Mouse (Mus musculus): ENCODE data around the gene Zfp691. TPM values are rescaled to one million over a fixed set of nuclear protein-coding genes. Genes with fewer than 3 reads are reported as not detected.

Gene Zfp691
- total RNA-seq (2015; ENCODE audit: low replicate concordance) (2.2 and 4.6 TPM in 2 replicates), total RNA-seq (2017; ENCODE audit: low replicate concordance) (2.2 and 8.5 TPM in 2 replicates)

GRCm38 (mm10) chr4:119173851-119174453, at the start of gene Zfp691:
Zfp691 (minus strand) TSS chr4:119174195.
- ATAC-seq (replicated peaks; ENCODE audit: low FRiP score, poor library complexity, severe bottlenecking) = peak; percentile 94

GRCm38 (mm10) chr4:119223696-119224095, 49.7 kb upstream of the Zfp691 start:
- peak; percentile 81 for ATAC-seq (replicated peaks; ENCODE audit: low FRiP score, poor library complexity, severe bottlenecking)

- ATAC-seq (replicated peaks; ENCODE audit: low FRiP score, poor library complexity, severe bottlenecking) = no peak
These were observed 44.2 kb upstream of the Zfp691 start, which contains the start of gene Tmem269 for GRCm38 (mm10) chr4:119218169-119218568. Tmem269 (minus strand) TSS chr4:119218217.

- no peak for ATAC-seq (replicated peaks; ENCODE audit: low FRiP score, poor library complexity, severe bottlenecking)
These were observed 42.7 kb upstream of the Zfp691 start for GRCm38 (mm10) chr4:119216667-119217066.

DNA sequence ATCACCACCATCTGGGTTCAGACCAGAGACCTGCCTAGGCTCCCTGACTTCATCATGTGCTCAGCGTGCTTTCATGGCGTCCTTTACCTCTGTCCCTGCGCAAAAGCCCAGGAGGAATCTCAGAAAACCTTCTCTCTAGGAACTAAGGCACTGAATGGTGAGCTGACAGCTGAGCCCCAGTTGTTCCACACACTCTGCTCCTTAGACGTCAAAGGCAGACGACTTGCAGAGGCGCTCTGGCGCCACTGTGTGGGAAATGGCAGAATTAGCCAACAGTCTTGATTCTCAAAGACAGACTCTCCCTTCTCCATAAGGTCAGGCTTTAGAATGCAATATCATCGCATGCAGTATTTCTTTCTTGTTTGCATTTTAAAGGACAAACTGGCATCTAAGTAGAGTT, 30.7 kb upstream of the Zfp691 start:
- ATAC-seq (replicated peaks; ENCODE audit: low FRiP score, poor library complexity, severe bottlenecking) = peak; percentile 92

DNA sequence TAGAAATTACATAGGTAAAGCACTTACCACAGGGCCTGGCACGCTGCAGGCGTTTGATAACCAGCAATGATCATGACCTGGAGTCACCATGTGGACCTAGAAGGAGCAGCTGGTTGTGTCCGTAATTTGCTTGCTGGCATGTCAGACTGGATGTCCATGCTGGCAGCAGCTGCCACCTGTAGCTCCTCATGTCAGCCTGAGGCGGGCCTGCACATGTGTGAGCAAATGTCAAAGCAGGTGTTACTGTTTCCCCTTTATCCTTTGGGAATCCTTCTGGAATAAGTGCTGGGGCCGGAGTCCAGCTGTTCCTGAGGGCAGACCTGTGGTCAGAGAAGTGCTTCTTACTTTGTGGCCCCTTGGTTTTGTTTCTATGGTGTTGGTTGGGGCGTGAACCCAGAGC, 24.1 kb upstream of the Zfp691 start:
- no peak for ATAC-seq (replicated peaks; ENCODE audit: low FRiP score, poor library complexity, severe bottlenecking)

DNA sequence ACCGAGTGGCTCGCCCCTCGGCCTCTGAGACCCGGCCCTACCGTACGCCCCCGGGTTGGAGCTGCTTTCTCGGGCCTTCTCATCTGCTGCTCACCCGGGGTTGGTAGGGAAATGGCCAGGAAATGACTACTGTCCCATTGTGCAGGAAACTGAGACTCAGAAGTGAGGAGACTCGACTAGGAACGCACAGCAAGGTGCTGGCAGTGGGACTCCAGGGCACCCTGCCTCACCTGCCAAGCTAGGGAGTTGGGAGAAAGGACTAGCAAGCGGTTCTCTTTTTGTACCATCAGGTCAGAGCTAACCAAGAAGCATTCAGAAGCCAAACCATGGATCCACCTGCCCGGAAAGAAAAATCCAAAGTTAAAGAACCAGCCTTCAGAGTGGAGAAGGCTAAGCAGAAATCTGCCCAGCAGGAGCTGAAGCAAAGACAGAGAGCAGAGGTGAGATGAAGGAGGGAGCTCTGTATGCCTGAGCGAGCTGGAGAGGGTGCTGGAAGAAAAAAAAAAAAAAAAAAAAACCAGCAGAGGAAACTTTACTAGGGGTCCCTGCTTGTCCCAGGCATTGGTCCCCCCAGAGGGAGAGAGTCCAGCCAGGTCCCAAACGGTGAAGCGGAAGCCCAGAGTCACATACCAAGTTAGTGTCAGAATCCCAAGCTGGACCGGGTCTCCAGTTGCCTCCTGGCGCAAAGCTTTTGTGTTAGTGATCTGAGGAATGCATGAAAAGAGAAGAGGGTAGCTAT, 21.8 kb upstream of the Zfp691 start:
- ATAC-seq (replicated peaks; ENCODE audit: low FRiP score, poor library complexity, severe bottlenecking) = no peak

- ATAC-seq (replicated peaks; ENCODE audit: low FRiP score, poor library complexity, severe bottlenecking) = peak; percentile 75
These were observed 21.1 kb upstream of the Zfp691 start, which contains the start of gene Svbp for GRCm38 (mm10) chr4:119194909-119195581. Svbp (plus strand) TSS chr4:119195306.

- no peak for ATAC-seq (replicated peaks; ENCODE audit: low FRiP score, poor library complexity, severe bottlenecking)
These were observed 18.8 kb upstream of the Zfp691 start for GRCm38 (mm10) chr4:119192757-119193156.

GRCm38 (mm10) chr4:119191273-119191672, 17.3 kb upstream of the Zfp691 start:
- no peak for ATAC-seq (replicated peaks; ENCODE audit: low FRiP score, poor library complexity, severe bottlenecking)

GRCm38 (mm10) chr4:119190618-119191017, 16.6 kb upstream of the Zfp691 start:
- peak; percentile 74 for ATAC-seq (replicated peaks; ENCODE audit: low FRiP score, poor library complexity, severe bottlenecking)

DNA sequence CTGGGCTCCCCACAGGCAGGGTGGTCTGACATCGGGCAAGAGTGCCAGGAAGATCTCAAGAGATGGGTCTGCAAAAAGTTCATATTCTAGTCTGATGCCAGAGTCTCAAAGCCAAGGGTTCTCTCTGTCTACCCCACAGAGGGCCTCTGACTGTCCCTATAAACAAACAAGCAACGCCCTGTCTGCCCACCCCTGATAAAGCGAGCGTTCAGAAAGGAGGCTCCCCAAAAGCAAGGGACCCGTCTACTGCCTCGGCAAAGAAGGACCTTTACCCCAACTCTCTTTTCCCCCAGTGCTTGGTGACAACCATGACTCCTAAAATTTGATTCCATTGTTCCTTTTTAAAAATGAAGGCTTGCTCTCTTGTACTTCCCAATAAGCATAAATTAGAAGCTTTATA, 15.9 kb upstream of the Zfp691 start, which contains the start of gene Ermap:
Gene Ermap, minus strand, starts transcription at position 148 of the 400 bp plus-strand sequence.
- ATAC-seq (replicated peaks; ENCODE audit: low FRiP score, poor library complexity, severe bottlenecking) = peak; percentile 80

DNA sequence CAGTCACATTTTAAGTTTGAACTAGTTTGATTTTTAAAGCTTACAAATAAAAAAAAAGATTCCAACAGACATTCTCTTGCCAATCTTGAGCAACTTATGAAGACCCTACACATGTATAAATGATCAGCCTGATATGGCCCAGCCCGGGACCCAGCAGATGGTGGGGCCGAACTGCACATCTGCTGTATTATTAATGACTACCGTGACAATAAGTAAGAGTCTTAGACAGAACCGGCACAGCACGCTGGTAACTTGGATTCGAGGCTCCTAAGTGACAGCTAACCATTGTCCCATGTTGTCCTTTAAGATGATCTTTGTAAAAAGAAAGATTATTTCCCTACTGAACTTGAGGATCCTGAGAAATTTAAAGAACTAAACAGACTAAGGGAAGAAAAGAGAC, 15.4 kb upstream of the Zfp691 start:
- no peak for ATAC-seq (replicated peaks; ENCODE audit: low FRiP score, poor library complexity, severe bottlenecking)

- ATAC-seq (replicated peaks; ENCODE audit: low FRiP score, poor library complexity, severe bottlenecking) = peak; percentile 52
These were observed 14.2 kb upstream of the Zfp691 start for GRCm38 (mm10) chr4:119188060-119188785.

DNA sequence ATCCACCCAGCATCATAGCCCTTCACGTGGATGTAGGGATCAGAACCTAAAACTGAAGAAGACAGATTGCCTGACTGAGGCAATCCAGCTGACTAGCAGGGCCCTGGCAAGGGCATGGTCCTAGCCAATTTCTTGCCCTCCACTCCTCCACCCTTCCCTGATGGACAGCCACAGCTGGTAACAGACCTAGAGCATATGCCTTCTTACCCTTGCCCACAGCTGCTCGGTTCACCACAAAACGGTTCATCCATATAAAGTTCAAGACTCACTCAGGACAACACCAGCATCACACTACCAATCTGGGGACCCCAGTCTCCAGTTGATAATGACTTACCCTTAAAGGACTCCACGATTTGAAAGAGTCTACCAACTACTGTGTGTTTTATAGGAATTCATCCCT, 11.8 kb upstream of the Zfp691 start:
- ATAC-seq (replicated peaks; ENCODE audit: low FRiP score, poor library complexity, severe bottlenecking) = no peak

DNA sequence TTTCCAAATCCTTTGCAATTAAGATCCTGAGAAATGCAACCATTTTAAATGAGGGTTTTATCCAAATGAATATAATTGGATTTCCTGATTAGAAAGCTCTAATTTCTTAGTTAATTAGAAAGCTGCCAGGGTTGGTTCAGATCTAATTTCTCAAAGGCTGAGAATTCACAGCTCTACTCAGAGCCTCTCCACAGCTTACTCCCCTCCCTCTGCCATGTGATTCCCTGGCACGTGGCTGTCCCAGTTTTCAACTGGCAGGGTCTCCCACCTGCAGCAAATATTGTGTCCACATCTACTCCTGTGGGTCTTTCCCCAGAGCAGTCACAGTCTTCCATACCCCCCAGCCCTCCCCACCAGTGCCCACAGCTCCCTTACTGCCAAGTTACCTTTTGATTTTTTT, 9.5 kb upstream of the Zfp691 start:
- no peak for ATAC-seq (replicated peaks; ENCODE audit: low FRiP score, poor library complexity, severe bottlenecking)

- no peak for ATAC-seq (replicated peaks; ENCODE audit: low FRiP score, poor library complexity, severe bottlenecking)
These were observed 7.5 kb upstream of the Zfp691 start for GRCm38 (mm10) chr4:119181456-119181855.

DNA sequence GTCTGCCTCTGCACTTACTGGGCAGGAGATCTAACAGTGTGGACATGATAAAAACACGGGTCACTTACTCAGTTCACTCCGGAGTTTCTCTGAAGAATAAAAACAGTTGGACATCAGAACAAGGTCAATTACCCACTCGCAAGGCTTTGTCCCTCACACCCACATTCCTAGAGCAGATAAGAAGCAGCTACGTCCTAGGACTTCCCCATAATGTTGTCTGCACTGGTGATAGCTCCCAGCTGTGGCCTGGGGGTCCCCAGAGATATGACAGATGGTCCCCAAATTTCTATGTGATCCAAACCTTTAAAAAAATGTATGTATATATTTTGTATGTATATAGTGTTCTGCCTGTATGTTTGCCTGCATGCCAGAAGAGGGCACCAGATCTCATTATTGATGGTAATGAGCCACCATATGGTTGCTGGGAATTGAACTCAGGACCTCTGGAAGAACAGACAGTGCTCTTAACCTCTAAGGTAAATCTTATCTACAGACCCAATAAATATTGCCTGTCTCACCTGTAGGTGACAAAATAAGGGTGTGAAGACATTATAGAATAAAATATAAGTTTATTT, 6.2 kb upstream of the Zfp691 start:
- ATAC-seq (replicated peaks; ENCODE audit: low FRiP score, poor library complexity, severe bottlenecking) = no peak

GRCm38 (mm10) chr4:119178331-119178730, 4.3 kb upstream of the Zfp691 start:
- ATAC-seq (replicated peaks; ENCODE audit: low FRiP score, poor library complexity, severe bottlenecking) = no peak

GRCm38 (mm10) chr4:119177702-119178101, 3.7 kb upstream of the Zfp691 start:
- ATAC-seq (replicated peaks; ENCODE audit: low FRiP score, poor library complexity, severe bottlenecking) = no peak
